Comparison of ENCODE assay signal across 8 mouse cellular contexts in the genomic region with DNA sequence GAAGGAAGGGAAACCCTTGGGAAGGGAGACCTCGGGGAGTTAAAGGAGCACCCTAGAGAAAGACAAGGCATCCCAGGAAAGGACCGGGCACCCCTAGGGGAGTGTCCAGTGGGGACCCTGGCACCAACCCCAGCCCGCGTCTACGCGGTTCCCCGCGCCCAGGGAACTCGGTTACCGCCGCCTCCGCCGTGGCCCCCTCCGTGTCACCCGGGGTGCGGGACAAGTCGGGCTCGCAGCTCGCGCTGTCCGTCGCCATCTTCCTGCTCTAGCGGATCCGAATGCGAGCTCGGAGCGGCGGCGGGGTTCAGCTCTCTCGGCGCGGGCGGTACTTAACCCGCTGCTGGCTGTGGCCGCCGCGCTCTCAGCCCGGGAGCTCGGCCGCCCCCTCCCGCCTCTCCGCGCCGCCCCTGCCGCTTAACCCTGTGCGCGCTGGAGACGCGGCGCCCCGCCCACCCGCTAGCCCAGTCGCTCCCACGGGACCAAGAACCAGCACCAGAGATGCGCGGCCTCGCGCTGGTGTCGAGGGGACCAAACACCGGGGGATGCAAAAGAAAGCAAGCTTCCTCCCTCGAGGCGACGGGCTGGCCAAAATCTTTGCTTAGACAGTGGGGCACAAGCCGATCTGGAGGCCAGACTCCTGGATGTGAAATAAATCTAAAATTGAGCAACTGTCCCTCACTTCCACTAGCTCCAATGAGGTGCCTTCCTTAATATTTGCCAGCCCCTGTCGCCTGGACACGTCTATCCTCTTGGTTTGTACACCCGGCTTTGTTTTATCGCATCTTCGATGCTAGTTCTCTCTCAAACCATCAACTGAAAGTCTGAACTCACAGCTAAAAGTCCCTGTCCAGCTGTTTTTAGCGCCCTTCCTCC. TPM values are rescaled to one million over a fixed set of nuclear protein-coding genes. Genes with fewer than 3 reads are reported as not detected.
DNase-seq lines count a peak whose midpoint lies in the region; ATAC-seq and TF ChIP-seq lines count a peak whose summit lies in the region.

A gene (minus strand): TSS at position 364 of the 873 bp plus-strand sequence.

- no peaks in the 10 kb centered on the region for H3K9me3 ChIP-seq in forebrain, embryonic 11.5 days (ENCODE audit: control insufficient read depth, low read length)
- no peaks in the 10 kb centered on the region for H3K9me3 ChIP-seq in heart, embryonic 13.5 days
- H3K9me3 ChIP-seq in kidney, postnatal 0 days (replicated peaks; ENCODE audit: low read length) = no peaks in the 10 kb centered on the region
- no peaks in the 10 kb centered on the region for H3K9me3 ChIP-seq in liver, embryonic 11.5 days (ENCODE audit: control insufficient read depth, low read length)
- no peaks in the 10 kb centered on the region for H3K9me3 ChIP-seq in neural tube, embryonic 12.5 days

- H3K4me1 ChIP-seq in forebrain, embryonic 11.5 days (replicated peaks; ENCODE audit: control insufficient read depth, insufficient read depth, low read length) = peaks cover 5% of the 10 kb centered on the region; the same call in 1 of the 2 replicates
- peaks cover 15% of the 10 kb centered on the region for H3K4me1 ChIP-seq in heart, embryonic 13.5 days
- H3K4me1 ChIP-seq in kidney, postnatal 0 days (replicated peaks; ENCODE audit: insufficient read depth, low read length) = no peaks in the 10 kb centered on the region; the same call in 1 of the 2 replicates
- H3K4me1 ChIP-seq in liver, embryonic 11.5 days (replicated peaks; ENCODE audit: control insufficient read depth, insufficient read depth, low read length) = no peaks in the 10 kb centered on the region
- peaks cover 11% of the 10 kb centered on the region for H3K4me1 ChIP-seq in neural tube, embryonic 12.5 days

- peak within 1 kb of the TSS; percentile 73 for H3K4me3 ChIP-seq in forebrain, embryonic 11.5 days (ENCODE audit: low read depth, low read length)
- peak within 1 kb of the TSS; percentile 72 for H3K4me3 ChIP-seq in heart, embryonic 13.5 days
- H3K4me3 ChIP-seq in kidney, postnatal 0 days (replicated peaks; ENCODE audit: low read depth, low read length) = peak within 1 kb of the TSS; percentile 88
- peak within 1 kb of the TSS; percentile 60 for H3K4me3 ChIP-seq in liver, embryonic 11.5 days (ENCODE audit: low read depth, low read length)
- H3K4me3 ChIP-seq in neural tube, embryonic 12.5 days = peak within 1 kb of the TSS; percentile 80

- no peak within 1 kb of the TSS; the same call in 1 of the 2 replicates for H3K27ac ChIP-seq in forebrain, embryonic 11.5 days (ENCODE audit: low read depth, low read length)
- H3K27ac ChIP-seq in heart, embryonic 13.5 days (replicated peaks) = peak within 1 kb of the TSS; percentile 24; the same call in 1 of the 2 replicates
- H3K27ac ChIP-seq in kidney, postnatal 0 days = peak within 1 kb of the TSS; percentile 60; the same call in 1 of the 2 replicates
- no peak within 1 kb of the TSS for H3K27ac ChIP-seq in liver, embryonic 11.5 days (ENCODE audit: low read depth, low read length)
- no peak within 1 kb of the TSS; the same call in 1 of the 2 replicates for H3K27ac ChIP-seq in neural tube, embryonic 12.5 days

- TF ChIP-seq POLR2A in brain, embryonic 14.5 days (IDR thresholded peaks at IDR 0.05; ENCODE audit: borderline replicate concordance, extremely low read depth, insufficient read depth, insufficient read length, poor library complexity, severe bottlenecking) = peak; percentile 62; the same call in 1 of the 2 replicates

- no peak for TF ChIP-seq CTCF in brain, embryonic 14.5 days (IDR thresholded peaks at IDR 0.05; ENCODE audit: borderline replicate concordance, extremely low read depth, insufficient read depth, insufficient read length)
- TF ChIP-seq CTCF in kidney, postnatal 0 days (IDR thresholded peaks at IDR 0.05; ENCODE audit: low read depth) = no peak

- H3K4me2 ChIP-seq in forebrain, embryonic 11.5 days (ENCODE audit: low read depth, low read length, severe bottlenecking) = peak within 1 kb of the TSS; percentile 90
- H3K4me2 ChIP-seq in heart, embryonic 13.5 days = peak within 1 kb of the TSS; percentile 86
- H3K4me2 ChIP-seq in kidney, postnatal 0 days (ENCODE audit: low read length) = peak within 1 kb of the TSS; percentile 96
- peak within 1 kb of the TSS; percentile 82 for H3K4me2 ChIP-seq in liver, embryonic 11.5 days
- peak within 1 kb of the TSS; percentile 82 for H3K4me2 ChIP-seq in neural tube, embryonic 12.5 days (replicated peaks)

- WGBS in forebrain, embryonic 11.5 days = under 1% methylated on average over 68 of the region's 70 CpGs
- 2% methylated on average over 67 of the region's 70 CpGs for WGBS in heart, embryonic 13.5 days
- 2% methylated on average over 69 of the region's 70 CpGs for WGBS in kidney, postnatal 0 days
- WGBS in liver, embryonic 11.5 days = 1% methylated on average over 65 of the region's 70 CpGs
- WGBS in neural tube, embryonic 12.5 days = under 1% methylated on average over 68 of the region's 70 CpGs

- peak; percentile 5 for DNase-seq in 3134 (ENCODE audit: extremely low read depth, insufficient read length, low spot score)
- peak; percentile 92 for DNase-seq in brain, embryonic 14.5 days (ENCODE audit: low read depth)
- DNase-seq in forebrain, embryonic 11.5 days (ENCODE audit: low spot score) = peak; percentile 87
- peak; percentile 88 for DNase-seq in kidney, postnatal 0 days (ENCODE audit: low spot score)
- DNase-seq in liver, embryonic 11.5 days (ENCODE audit: low spot score) = peak; percentile 58
- DNase-seq in urinary bladder, adult 2 months (ENCODE audit: low spot score) = peak; percentile 62

- peak; percentile 96 for ATAC-seq in forebrain, embryonic 11.5 days (replicated peaks; ENCODE audit: low FRiP score)
- ATAC-seq in heart, embryonic 13.5 days (ENCODE audit: extremely low read depth, insufficient number of reproducible peaks, low FRiP score, low TSS enrichment) = peak; percentile 84
- ATAC-seq in kidney, postnatal 0 days (replicated peaks; ENCODE audit: low FRiP score, low read depth) = peak; percentile 91
- peak; percentile 78 for ATAC-seq in liver, embryonic 11.5 days (replicated peaks; ENCODE audit: low FRiP score)
- ATAC-seq in neural tube, embryonic 12.5 days (ENCODE audit: low FRiP score, low read depth) = peak; percentile 96

- peak within 1 kb of the TSS; percentile 78 for H3K9ac ChIP-seq in forebrain, embryonic 11.5 days (ENCODE audit: low read length)
- H3K9ac ChIP-seq in heart, embryonic 13.5 days = peak within 1 kb of the TSS; percentile 88
- peak within 1 kb of the TSS; percentile 79 for H3K9ac ChIP-seq in kidney, postnatal 0 days (ENCODE audit: low read depth, low read length)
- H3K9ac ChIP-seq in liver, embryonic 11.5 days (ENCODE audit: low read depth, low read length) = peak within 1 kb of the TSS; percentile 53
- H3K9ac ChIP-seq in neural tube, embryonic 12.5 days = peak within 1 kb of the TSS; percentile 89

- H3K27me3 ChIP-seq in forebrain, embryonic 11.5 days (ENCODE audit: control insufficient read depth, insufficient read depth, low read length) = no peaks in the 10 kb centered on the region
- peaks cover 6% of the 10 kb centered on the region; the same call in 1 of the 2 replicates for H3K27me3 ChIP-seq in heart, embryonic 13.5 days (replicated peaks)
- H3K27me3 ChIP-seq in kidney, postnatal 0 days (ENCODE audit: insufficient read depth, low read length) = no peaks in the 10 kb centered on the region
- H3K27me3 ChIP-seq in liver, embryonic 11.5 days (replicated peaks; ENCODE audit: control insufficient read depth, insufficient read depth, low read length) = peaks cover 27% of the 10 kb centered on the region
- no peaks in the 10 kb centered on the region for H3K27me3 ChIP-seq in neural tube, embryonic 12.5 days (replicated peaks)

- no peaks in the 10 kb centered on the region for H3K36me3 ChIP-seq in forebrain, embryonic 11.5 days (ENCODE audit: control insufficient read depth, insufficient read depth, low read length)
- no peaks in the 10 kb centered on the region for H3K36me3 ChIP-seq in heart, embryonic 13.5 days
- H3K36me3 ChIP-seq in kidney, postnatal 0 days (ENCODE audit: insufficient read depth, low read length) = no peaks in the 10 kb centered on the region
- H3K36me3 ChIP-seq in liver, embryonic 11.5 days (ENCODE audit: control insufficient read depth, insufficient read depth, low read length) = no peaks in the 10 kb centered on the region
- no peaks in the 10 kb centered on the region for H3K36me3 ChIP-seq in neural tube, embryonic 12.5 days

RNA-seq across cellular contexts. Expression of the gene that starts here (rescaled TPM):
- 42.2 TPM in 2 replicates for polyA plus RNA-seq in brain, embryonic 14.5 days (2012; rRNA removed)
- 15.7 and 21.7 TPM in 2 replicates for polyA plus RNA-seq in forebrain, embryonic 11.5 days (2014; fragmentation: Nextera tagmentation; extraction: Ambion mirVana)
- polyA plus RNA-seq in heart, embryonic 13.5 days (2015; fragmentation: Nextera tagmentation; extraction: Ambion mirVana) = 8.2 and 8.6 TPM in 2 replicates
- polyA plus RNA-seq in kidney, postnatal 0 days (2015; fragmentation: Nextera tagmentation; extraction: Ambion mirVana) = 14.3 and 16.1 TPM in 2 replicates
- 4.5 TPM in 2 replicates for polyA plus RNA-seq in liver, embryonic 11.5 days (2014; fragmentation: Nextera tagmentation; extraction: Ambion mirVana)
- polyA plus RNA-seq in neural tube, embryonic 12.5 days (2016; fragmentation: Nextera tagmentation; extraction: Ambion mirVana) = 37.9 and 38.0 TPM in 2 replicates
- polyA plus RNA-seq in urinary bladder, adult 2 months (2012; rRNA removed) = 3.0 and 4.2 TPM in 2 replicates

Comparison
In these comparisons a context has a peak if more than half of its experiments do, and no peak if none do; other contexts are left out.
1. DNase-seq: peak in every context shown above with its lines; median percentile 92 in brain, embryonic 14.5 days; 88 in kidney, postnatal 0 days; 87 in forebrain, embryonic 11.5 days; 62 in urinary bladder, adult 2 months; 58 in liver, embryonic 11.5 days; 5 in 3134.
2. H3K27ac ChIP-seq: peak in heart, embryonic 13.5 days (single experiment) and kidney, postnatal 0 days (single experiment); none in forebrain, embryonic 11.5 days (single experiment), liver, embryonic 11.5 days (single experiment) and neural tube, embryonic 12.5 days (single experiment).
3. Peak in every context shown above with its lines, with median percentiles within 50 percentile points of each other: ATAC-seq, H3K4me2 ChIP-seq, H3K4me3 ChIP-seq and H3K9ac ChIP-seq.